Mouse (Mus musculus): Measurements from ENCODE around the gene Dgki.

GRCm38 (mm10) chr6:37298982-37299381 is 1.0 kb downstream of the Dgki start:
- no peak for TF ChIP-seq CTCF (IDR thresholded peaks at IDR 0.05; ENCODE audit: control insufficient read depth, insufficient read depth, insufficient read length)
- no peak for TF ChIP-seq MYOG (IDR thresholded peaks at IDR 0.05; ENCODE audit: control insufficient read depth, extremely low read depth, insufficient read length)
- no peak for TF ChIP-seq MAX (IDR thresholded peaks at IDR 0.05)
- TF ChIP-seq USF1 (IDR thresholded peaks at IDR 0.05; ENCODE audit: low read depth) = no peak
- no peak for TF ChIP-seq MYOD1 (IDR thresholded peaks at IDR 0.05; ENCODE audit: control insufficient read depth, insufficient read length, low read depth)
